Mouse (Mus musculus) cerebellum, adult 2 months (tissue): ENCODE results near the gene Ckap4.

ENCODE experiments used
- CTCF ChIP-seq: fragments of 200-500 bp; IDR thresholded peaks from 2 replicates; pipeline ENCODE4 v1.5.1; 2011; ENCODE audit warnings: low read depth, mild to moderate bottlenecking, control low read depth, low read length, moderate library complexity, borderline replicate concordance; ENCODE audit not compliant: insufficient read depth
- POLR2A ChIP-seq: fragments of 200-500 bp; IDR thresholded peaks from 2 replicates; pipeline ENCODE4 v1.6.1; 2011; ENCODE audit warnings: low read length, control low read depth, borderline replicate concordance; ENCODE audit not compliant: insufficient read depth

GRCm38 (mm10) chr10:84562121-84562520 lies 28.3 kb upstream of the Ckap4 start:
- TF ChIP-seq CTCF: no peak
- no peak for TF ChIP-seq POLR2A
